Mouse (Mus musculus): ENCODE measurements around the gene Tut4. TPM values are rescaled to one million over a fixed set of nuclear protein-coding genes. Genes with fewer than 3 reads are reported as not detected.

Gene Tut4
- 75.7 and 77.1 TPM in 2 replicates for polyA plus RNA-seq (2015; fragmentation: Nextera tagmentation; extraction: Ambion mirVana)

DNA sequence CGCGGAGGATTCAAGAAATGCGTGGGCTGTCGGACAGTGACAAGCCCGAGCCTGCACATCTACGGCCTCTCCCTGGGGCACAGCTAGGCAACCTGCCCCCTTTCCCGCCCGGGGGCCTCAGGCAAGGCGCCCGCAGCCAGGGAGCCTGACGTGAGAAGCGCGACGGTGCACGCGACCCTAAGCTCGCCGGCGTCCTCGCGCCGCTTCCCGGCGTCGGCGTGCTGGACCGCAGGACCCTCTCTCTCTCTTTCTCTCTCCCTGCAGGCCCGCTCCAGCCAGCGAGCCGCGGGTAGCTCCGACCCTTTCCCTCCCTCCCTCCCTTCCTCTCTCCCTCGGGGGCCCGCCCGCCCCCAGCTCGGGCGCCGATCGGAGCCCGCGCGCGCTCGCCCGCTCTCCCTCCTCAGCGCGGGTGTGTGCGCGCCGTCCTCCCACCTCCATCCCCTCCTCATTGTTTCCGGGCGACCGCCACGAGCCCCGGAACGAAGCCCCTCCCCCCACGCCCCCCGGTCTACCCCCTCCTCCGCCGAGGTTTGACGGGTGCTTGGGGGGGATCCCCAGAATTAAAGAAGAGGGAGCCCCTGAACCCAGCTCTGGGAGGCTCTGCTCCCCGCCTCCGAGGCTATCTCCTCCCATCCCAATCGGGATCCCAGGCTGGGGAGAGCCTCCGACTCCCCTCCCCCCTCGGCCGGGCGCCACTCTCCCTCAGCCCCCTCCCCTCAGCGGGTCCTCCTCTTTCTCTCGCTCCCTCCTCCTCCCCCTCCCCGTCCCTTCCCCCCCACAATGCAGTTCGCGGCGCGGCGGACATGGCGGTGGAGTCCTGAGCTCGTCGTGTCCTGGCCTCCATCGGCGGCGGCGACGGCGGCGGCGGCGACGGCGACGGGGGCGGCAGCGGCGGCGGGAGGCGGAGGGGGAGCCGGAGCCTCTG lies at the start of gene Tut4:
Tut4 (plus strand) TSS at position 196 of the 925 bp plus-strand sequence.
- Histone ChIP-seq H3K4me3 (peak within 1 kb of the TSS; percentile 67), H3K9ac (replicated peaks) (peak within 1 kb of the TSS; percentile 86), H3K27me3 (no peaks in the 10 kb centered on the region), H3K36me3 (no peaks in the 10 kb centered on the region), H3K4me2 (replicated peaks) (peak within 1 kb of the TSS; percentile 63), H3K4me1 (peaks cover 15% of the 10 kb centered on the region), H3K9me3 (no peaks in the 10 kb centered on the region), H3K27ac (replicated peaks) (peak within 1 kb of the TSS; percentile 99)
- under 1% methylated on average over 85 of the region's 97 CpGs for WGBS
- peak; percentile 94 for ATAC-seq (replicated peaks)

DNA sequence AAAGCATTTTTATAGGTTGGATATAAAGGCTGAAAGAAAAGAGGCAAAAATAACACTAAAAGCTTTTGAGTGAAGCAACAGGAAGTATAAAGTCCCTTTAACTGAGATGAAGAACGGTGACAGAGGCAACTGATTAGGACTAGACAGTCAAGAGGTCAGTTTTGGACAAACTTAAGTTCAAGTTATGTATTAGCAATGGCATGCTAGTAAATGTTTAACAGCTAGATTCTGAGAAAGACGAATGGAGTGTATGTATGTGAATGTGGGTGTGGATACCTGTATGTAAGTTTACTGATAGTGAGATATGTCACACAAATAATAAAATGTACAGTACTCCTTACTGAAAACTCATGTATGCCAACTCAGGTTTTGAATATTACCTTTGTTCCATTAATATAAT lies 34.6 kb upstream of the Tut4 start:
- WGBS = 86% methylated on average over 2 of the region's 2 CpGs
- no peaks in the 10 kb centered on the region for H3K36me3 ChIP-seq
- no peak overlapping the region for H3K9ac ChIP-seq (replicated peaks)
- no peaks in the 10 kb centered on the region for H3K27me3 ChIP-seq
- H3K4me2 ChIP-seq (replicated peaks) = no peak overlapping the region
- H3K4me3 ChIP-seq = no peak overlapping the region
- no peaks in the 10 kb centered on the region for H3K4me1 ChIP-seq
- H3K27ac ChIP-seq (replicated peaks) = no peak overlapping the region
- ATAC-seq (replicated peaks) = no peak
- no peaks in the 10 kb centered on the region for H3K9me3 ChIP-seq

DNA sequence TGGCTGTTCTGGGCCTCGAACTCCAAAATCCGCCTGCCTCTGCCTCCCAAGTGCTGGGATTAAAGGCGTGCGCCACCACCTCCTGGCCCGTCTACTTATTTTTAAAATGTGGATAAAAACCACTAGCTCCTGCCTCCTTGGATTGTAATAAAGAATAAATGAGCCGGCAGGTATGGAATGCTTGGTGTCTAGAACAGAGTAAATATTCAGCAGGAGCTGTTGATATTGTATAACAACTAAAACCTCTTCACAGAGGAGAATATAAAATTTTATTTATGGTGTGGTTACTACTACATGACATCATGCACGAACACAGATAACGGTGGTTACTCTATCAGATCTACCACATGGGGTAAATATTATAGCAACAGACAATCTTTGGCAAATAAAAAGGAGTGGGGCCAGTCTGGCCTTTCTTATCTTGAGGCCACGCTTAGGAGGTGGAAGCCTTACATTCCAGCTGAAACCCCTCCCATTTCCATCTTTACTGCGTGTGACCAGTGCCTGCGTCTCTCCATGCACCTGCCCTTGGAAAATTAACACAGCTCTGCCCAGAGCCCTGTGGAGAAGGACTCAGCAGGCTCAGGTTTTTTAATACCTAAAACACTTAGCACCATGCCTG lies 31.4 kb upstream of the Tut4 start:
- 85% methylated on average over 11 of the region's 11 CpGs for WGBS
- no peak for ATAC-seq (replicated peaks)

DNA sequence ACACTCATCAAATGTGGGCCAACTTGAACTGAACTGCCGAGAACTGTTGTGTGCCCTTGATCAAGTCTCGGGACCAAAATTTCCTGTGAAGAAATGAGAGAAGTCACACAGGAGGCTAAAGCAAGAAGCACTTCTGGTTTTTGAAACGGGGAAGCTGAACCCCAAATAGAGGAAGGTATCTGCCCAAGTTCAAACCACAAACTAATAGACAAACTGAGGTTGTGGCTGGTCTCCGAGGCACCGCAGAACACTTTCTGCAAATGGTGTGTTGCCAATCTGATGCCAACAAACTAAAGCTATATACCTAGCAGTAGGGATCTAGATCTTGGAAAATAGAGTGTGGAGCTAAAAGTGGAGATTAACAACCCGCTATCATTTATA lies 30.9 kb upstream of the Tut4 start:
- WGBS = 89% methylated on average over 6 of the region's 6 CpGs
- no peak for ATAC-seq (replicated peaks)

More for the DNA sequence above, 31.4 kb upstream of the Tut4 start:
- H3K9me3 ChIP-seq = no peaks in the 10 kb centered on the region
- H3K9ac ChIP-seq (replicated peaks) = no peak overlapping the region
- H3K4me2 ChIP-seq (replicated peaks) = no peak overlapping the region
- no peaks in the 10 kb centered on the region for H3K27me3 ChIP-seq
- no peak overlapping the region for H3K4me3 ChIP-seq
- H3K36me3 ChIP-seq = no peaks in the 10 kb centered on the region
- no peak overlapping the region for H3K27ac ChIP-seq (replicated peaks)
- peaks cover 14% of the 10 kb centered on the region for H3K4me1 ChIP-seq

DNA sequence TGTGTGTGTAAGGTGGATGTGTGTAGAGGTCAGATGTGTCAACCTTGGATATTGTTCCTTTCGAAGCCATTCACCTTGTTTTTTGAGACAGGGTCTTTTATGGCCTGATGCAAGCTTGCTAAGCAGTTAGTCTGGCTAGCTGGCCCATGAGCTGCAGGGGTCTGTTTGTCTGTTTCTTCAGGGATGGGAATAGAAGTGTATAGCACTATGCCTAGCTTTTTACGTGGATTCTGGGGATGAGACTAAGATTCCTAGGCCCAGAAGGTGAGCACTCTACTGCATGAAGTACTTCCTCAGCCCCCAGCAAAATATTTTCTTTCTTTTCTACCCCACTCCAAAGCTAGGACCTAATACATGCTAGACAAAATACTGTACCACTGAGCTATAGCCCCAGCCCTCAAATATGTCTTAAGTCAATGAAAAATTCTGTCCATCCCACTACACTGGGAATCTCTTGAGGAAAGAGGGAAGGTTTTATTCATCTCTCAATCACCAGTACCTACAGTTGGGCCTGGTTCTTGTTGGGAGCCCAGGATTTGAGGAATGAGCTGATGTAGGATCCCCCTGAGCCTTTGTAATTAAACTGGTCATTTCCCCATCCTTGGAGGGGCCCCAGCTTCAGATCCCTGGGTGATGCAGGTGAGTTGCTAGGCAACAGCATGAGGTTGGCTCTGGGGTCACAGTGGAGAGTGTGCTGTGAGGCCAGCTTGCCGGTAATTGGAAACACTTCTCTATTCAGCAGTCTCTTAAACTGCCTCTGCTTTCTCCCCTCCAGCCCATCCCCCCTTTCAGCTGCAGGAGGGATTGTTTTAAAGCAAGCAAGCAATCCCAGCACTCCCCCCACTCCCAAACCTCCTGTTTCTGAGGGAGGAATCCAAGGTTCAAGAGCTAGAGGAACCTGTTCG lies 28.3 kb upstream of the Tut4 start:
- no peak overlapping the region for H3K4me2 ChIP-seq (replicated peaks)
- H3K9ac ChIP-seq (replicated peaks) = peak overlapping the region; percentile 15; the same call in 1 of the 2 replicates
- no peak overlapping the region for H3K4me3 ChIP-seq
- H3K4me1 ChIP-seq = peaks cover 14% of the 10 kb centered on the region
- peak overlapping the region; percentile 65 for H3K27ac ChIP-seq (replicated peaks)
- H3K36me3 ChIP-seq = no peaks in the 10 kb centered on the region
- H3K9me3 ChIP-seq = no peaks in the 10 kb centered on the region
- H3K27me3 ChIP-seq = no peaks in the 10 kb centered on the region
- peak; percentile 72 for ATAC-seq (replicated peaks)
- WGBS = 9% methylated on average over 4 of the region's 4 CpGs

More for the DNA sequence above, 30.9 kb upstream of the Tut4 start:
- H3K9me3 ChIP-seq = no peaks in the 10 kb centered on the region
- H3K4me3 ChIP-seq = no peak overlapping the region
- H3K27ac ChIP-seq (replicated peaks) = no peak overlapping the region
- H3K9ac ChIP-seq (replicated peaks) = no peak overlapping the region
- peaks cover 14% of the 10 kb centered on the region for H3K4me1 ChIP-seq
- no peaks in the 10 kb centered on the region for H3K27me3 ChIP-seq
- no peak overlapping the region for H3K4me2 ChIP-seq (replicated peaks)
- no peaks in the 10 kb centered on the region for H3K36me3 ChIP-seq

DNA sequence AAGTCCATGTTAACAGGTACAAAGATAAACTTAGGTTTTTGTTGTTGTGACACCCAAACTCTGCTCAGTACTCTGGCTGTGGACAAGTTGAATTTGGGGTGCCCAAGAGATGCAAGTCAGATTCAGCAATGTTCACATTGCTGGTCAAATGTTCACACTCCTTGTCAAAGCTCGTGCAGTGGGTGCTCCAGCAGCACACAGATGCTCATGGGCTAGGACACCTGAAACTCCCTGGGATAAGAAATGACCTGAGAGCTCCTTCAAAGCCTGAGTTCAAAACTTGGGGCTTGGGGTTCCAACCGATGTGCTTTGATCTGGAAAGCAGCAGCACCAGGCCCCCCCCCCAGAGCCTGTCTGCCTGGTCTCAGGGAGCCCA lies 27.7 kb upstream of the Tut4 start:
- peak overlapping the region; percentile 65; the same call in 1 of the 2 replicates for H3K27ac ChIP-seq (replicated peaks)
- no peaks in the 10 kb centered on the region for H3K36me3 ChIP-seq
- no peak for ATAC-seq (replicated peaks)
- no peaks in the 10 kb centered on the region for H3K27me3 ChIP-seq
- H3K4me3 ChIP-seq = no peak overlapping the region
- H3K9ac ChIP-seq (replicated peaks) = no peak overlapping the region
- peaks cover 14% of the 10 kb centered on the region for H3K4me1 ChIP-seq
- no peaks in the 10 kb centered on the region for H3K9me3 ChIP-seq
- no peak overlapping the region for H3K4me2 ChIP-seq (replicated peaks)
- WGBS = 17% methylated on average over 2 of the region's 2 CpGs

DNA sequence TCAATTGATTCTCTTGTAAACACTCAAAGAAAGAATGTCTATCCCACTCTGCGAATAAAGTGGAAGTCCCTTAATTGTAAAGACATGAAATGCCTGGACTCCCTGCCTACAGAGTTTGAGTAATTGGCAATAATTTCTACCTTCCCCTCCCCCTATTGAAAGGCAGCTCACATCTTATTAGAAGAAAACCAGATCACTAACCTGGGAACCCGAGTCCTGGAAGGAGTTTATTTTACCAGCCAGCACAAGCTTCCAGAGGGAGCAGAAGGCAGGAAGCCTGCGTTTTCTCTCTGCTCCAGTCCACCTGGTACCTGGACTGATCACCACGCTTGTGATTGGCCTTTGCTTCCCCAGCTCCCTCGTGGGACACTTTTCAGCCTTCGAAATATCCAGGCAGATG lies 25.9 kb upstream of the Tut4 start:
- WGBS = 19% methylated on average over 6 of the region's 6 CpGs
- Histone ChIP-seq H3K4me3 (no peak overlapping the region), H3K27ac (replicated peaks) (no peak overlapping the region), H3K9ac (replicated peaks) (no peak overlapping the region), H3K9me3 (no peaks in the 10 kb centered on the region), H3K4me1 (peaks cover 14% of the 10 kb centered on the region), H3K4me2 (replicated peaks) (no peak overlapping the region), H3K27me3 (no peaks in the 10 kb centered on the region), H3K36me3 (no peaks in the 10 kb centered on the region)
- ATAC-seq (replicated peaks) = no peak

DNA sequence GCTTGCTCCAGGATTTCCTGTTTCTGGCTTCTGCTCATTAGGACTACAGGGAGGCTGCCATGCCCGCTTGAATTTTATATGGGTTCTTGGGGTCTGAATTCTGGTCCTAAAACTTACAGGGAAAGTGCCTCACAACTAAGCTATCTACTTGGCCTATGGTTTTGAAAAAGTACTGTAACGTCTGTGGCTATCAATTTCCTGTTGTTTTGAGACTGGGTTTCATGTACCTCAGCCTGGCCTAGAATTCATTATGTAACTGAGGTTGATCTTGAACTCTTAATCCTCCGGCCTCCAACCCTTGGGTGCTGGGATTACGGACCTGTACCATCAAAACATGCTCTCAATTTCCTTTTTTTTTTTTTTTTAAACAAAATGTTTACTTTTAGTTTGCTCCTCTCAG lies 25.0 kb upstream of the Tut4 start:
- no peaks in the 10 kb centered on the region for H3K36me3 ChIP-seq
- no peak overlapping the region for H3K4me3 ChIP-seq
- no peak for ATAC-seq (replicated peaks)
- H3K27me3 ChIP-seq = no peaks in the 10 kb centered on the region
- no peak overlapping the region for H3K4me2 ChIP-seq (replicated peaks)
- 87% methylated on average over 4 of the region's 4 CpGs for WGBS
- no peak overlapping the region for H3K27ac ChIP-seq (replicated peaks)
- no peaks in the 10 kb centered on the region for H3K9me3 ChIP-seq
- H3K4me1 ChIP-seq = peaks cover 14% of the 10 kb centered on the region
- no peak overlapping the region for H3K9ac ChIP-seq (replicated peaks)

DNA sequence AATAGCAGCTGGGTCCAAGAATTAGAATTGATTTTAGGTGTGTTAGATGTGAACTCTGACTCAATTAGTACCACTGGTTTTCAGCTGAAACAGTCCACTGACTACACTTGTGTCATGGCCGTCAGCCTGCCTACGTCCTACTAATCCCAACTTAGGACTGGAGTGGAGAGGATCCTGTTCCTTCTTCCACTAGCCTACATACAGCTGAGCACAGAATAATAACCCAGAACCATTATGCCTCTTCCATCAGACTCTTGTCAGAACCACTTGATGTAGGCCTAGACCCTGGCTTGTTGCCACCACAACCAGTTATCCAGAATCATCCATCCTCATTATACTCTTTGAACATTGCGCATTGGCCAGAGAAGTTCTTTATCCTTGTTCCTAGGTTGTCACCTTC lies 24.4 kb upstream of the Tut4 start:
- no peaks in the 10 kb centered on the region for H3K9me3 ChIP-seq
- no peaks in the 10 kb centered on the region for H3K36me3 ChIP-seq
- H3K9ac ChIP-seq (replicated peaks) = no peak overlapping the region
- H3K4me1 ChIP-seq = peaks cover 14% of the 10 kb centered on the region
- H3K27ac ChIP-seq (replicated peaks) = no peak overlapping the region
- no peaks in the 10 kb centered on the region for H3K27me3 ChIP-seq
- WGBS = 91% methylated on average over 3 of the region's 3 CpGs
- H3K4me2 ChIP-seq (replicated peaks) = no peak overlapping the region
- ATAC-seq (replicated peaks) = no peak
- no peak overlapping the region for H3K4me3 ChIP-seq

DNA sequence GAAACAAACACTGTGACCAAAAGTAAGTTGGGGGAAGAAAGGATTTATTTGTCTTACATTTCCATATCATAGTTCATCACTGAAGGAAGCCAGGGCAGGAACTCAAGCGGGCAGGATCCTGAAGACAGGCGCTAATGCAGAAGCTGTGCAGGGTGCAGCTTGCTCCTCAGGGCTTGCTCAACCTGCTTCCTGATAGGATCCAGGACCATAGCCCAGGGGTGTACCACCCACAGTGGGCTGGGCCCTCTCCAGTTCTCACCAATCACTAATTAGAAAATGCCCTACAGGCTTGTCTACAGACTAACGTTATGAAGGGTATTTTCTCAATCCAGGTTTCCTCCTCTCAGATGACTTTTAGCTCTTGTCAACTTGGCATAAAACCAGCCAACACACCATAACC lies 23.6 kb upstream of the Tut4 start:
- Histone ChIP-seq H3K27ac (replicated peaks) (no peak overlapping the region), H3K4me2 (replicated peaks) (no peak overlapping the region), H3K27me3 (no peaks in the 10 kb centered on the region), H3K9me3 (no peaks in the 10 kb centered on the region), H3K4me1 (peaks cover 13% of the 10 kb centered on the region), H3K4me3 (no peak overlapping the region), H3K36me3 (no peaks in the 10 kb centered on the region), H3K9ac (replicated peaks) (no peak overlapping the region)
- 69% methylated on average over 3 of the region's 3 CpGs for WGBS
- ATAC-seq (replicated peaks) = no peak

DNA sequence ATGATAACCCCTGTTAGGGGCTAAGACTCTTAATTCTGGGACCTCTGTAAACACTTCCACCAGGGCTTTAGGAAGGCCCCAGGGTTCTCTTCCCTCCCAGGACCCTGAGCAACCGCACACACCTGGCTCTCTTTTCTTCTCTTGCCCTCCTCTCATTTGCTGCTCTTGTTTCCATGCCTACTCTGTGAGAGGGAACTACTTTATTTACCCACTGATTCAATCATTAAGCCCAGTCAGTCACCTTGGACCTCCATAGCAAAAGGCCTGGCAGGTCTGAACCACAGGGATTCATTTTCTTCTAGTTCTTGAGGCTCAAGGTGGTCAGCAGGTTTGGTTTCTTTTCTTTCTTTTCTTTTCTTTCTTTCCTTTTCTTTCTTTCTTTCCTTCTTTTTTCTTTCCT lies 23.0 kb upstream of the Tut4 start:
- WGBS = 94% methylated on average over 1 of the region's 1 CpGs
- Histone ChIP-seq H3K9ac (replicated peaks) (no peak overlapping the region), H3K4me3 (no peak overlapping the region), H3K36me3 (no peaks in the 10 kb centered on the region), H3K27ac (replicated peaks) (no peak overlapping the region), H3K27me3 (no peaks in the 10 kb centered on the region), H3K4me2 (replicated peaks) (no peak overlapping the region), H3K4me1 (peaks cover 7% of the 10 kb centered on the region), H3K9me3 (no peaks in the 10 kb centered on the region)
- ATAC-seq (replicated peaks) = no peak

All from forebrain, embryonic 15.5 days (tissue).